Mouse (Mus musculus) MEL (cell line): ENCODE measurements around the gene Flg.

Experiments
- HCFC1 ChIP-seq: IDR thresholded peaks from 2 replicates; pipeline ENCODE4 v1.6.1; 2012; ENCODE audit warnings: low read depth, mild to moderate bottlenecking, inconsistent platforms, low read length, improper control_type of control experiment, moderate library complexity
- MAX ChIP-seq: IDR thresholded peaks from 2 replicates; pipeline ENCODE4 v1.6.1; 2011; ENCODE audit warnings: low read length, improper control_type of control experiment
- USF1 ChIP-seq: IDR thresholded peaks from 2 replicates; pipeline ENCODE4 v1.6.1; 2014; ENCODE audit warnings: low read depth, mild to moderate bottlenecking, inconsistent platforms, low read length, improper control_type of control experiment, moderate library complexity

GRCm38 (mm10) chr3:93340021-93340420 is 66.7 kb downstream of the Flg start:
- TF ChIP-seq MAX (no peak), USF1 (no peak), HCFC1 (no peak)
